Mouse (Mus musculus): ENCODE data around the gene Tom1l2. TPM values are rescaled to one million over a fixed set of nuclear protein-coding genes. Genes with fewer than 3 reads are reported as not detected.

Tom1l2 gene
- total RNA-seq, 2 experiments from 2014 or later: 170 to 175 TPM

GRCm38 (mm10) chr11:60351388-60351787 is 1.3 kb downstream of the Tom1l2 start:
- no peak for DNase-seq (ENCODE audit: extremely low spot score in 1 of 2, low spot score in 1 of 2)

GRCm38 (mm10) chr11:60346537-60346936 is 6.2 kb downstream of the Tom1l2 start:
- no peak for DNase-seq (ENCODE audit: extremely low spot score in 1 of 2, low spot score in 1 of 2)

- no peak for DNase-seq (ENCODE audit: extremely low spot score in 1 of 2, low spot score in 1 of 2)
These were observed 6.8 kb downstream of the Tom1l2 start for GRCm38 (mm10) chr11:60345868-60346267.

- no peak for DNase-seq (ENCODE audit: extremely low spot score in 1 of 2, low spot score in 1 of 2)
These were observed 13.3 kb downstream of the Tom1l2 start for GRCm38 (mm10) chr11:60339361-60339760.

- peak in 1 of 2 experiments; percentile 54 for DNase-seq (ENCODE audit: extremely low spot score in 1 of 2, low spot score in 1 of 2)
These were observed 14.4 kb downstream of the Tom1l2 start for GRCm38 (mm10) chr11:60338291-60338690.

GRCm38 (mm10) chr11:60335771-60336170 is 16.9 kb downstream of the Tom1l2 start:
- no peak for DNase-seq (ENCODE audit: extremely low spot score in 1 of 2, low spot score in 1 of 2)

- no peak for DNase-seq (ENCODE audit: extremely low spot score in 1 of 2, low spot score in 1 of 2)
These were observed 18.6 kb downstream of the Tom1l2 start for GRCm38 (mm10) chr11:60334124-60334523.

GRCm38 (mm10) chr11:60333461-60333860 is 19.2 kb downstream of the Tom1l2 start:
- DNase-seq (ENCODE audit: extremely low spot score in 1 of 2, low spot score in 1 of 2): no peak

- no peak for DNase-seq (ENCODE audit: extremely low spot score in 1 of 2, low spot score in 1 of 2)
These were observed 22.2 kb downstream of the Tom1l2 start for GRCm38 (mm10) chr11:60330551-60330950.

GRCm38 (mm10) chr11:60323731-60324130 is 29.0 kb downstream of the Tom1l2 start:
- DNase-seq (ENCODE audit: extremely low spot score in 1 of 2, low spot score in 1 of 2): no peak

GRCm38 (mm10) chr11:60321438-60321837 is 31.3 kb downstream of the Tom1l2 start:
- DNase-seq (ENCODE audit: extremely low spot score in 1 of 2, low spot score in 1 of 2): no peak

GRCm38 (mm10) chr11:60320426-60321037 is 32.2 kb downstream of the Tom1l2 start:
- no peak for DNase-seq (ENCODE audit: extremely low spot score in 1 of 2, low spot score in 1 of 2)

- no peak for DNase-seq (ENCODE audit: extremely low spot score in 1 of 2, low spot score in 1 of 2)
These were observed 33.2 kb downstream of the Tom1l2 start for GRCm38 (mm10) chr11:60319257-60320066.

- no peak for DNase-seq (ENCODE audit: extremely low spot score in 1 of 2, low spot score in 1 of 2)
These were observed 34.0 kb downstream of the Tom1l2 start for GRCm38 (mm10) chr11:60318716-60319115.

- no peak for DNase-seq (ENCODE audit: extremely low spot score in 1 of 2, low spot score in 1 of 2)
These were observed 35.2 kb downstream of the Tom1l2 start for GRCm38 (mm10) chr11:60317376-60318102.

GRCm38 (mm10) chr11:60316883-60317282 is 35.8 kb downstream of the Tom1l2 start:
- no peak for DNase-seq (ENCODE audit: extremely low spot score in 1 of 2, low spot score in 1 of 2)

- DNase-seq (ENCODE audit: extremely low spot score in 1 of 2, low spot score in 1 of 2): no peak
These were observed 36.5 kb downstream of the Tom1l2 start for GRCm38 (mm10) chr11:60316250-60316649.

GRCm38 (mm10) chr11:60311025-60311854 is 41.5 kb downstream of the Tom1l2 start:
- peak; percentile 67 to 74 for DNase-seq (ENCODE audit: extremely low spot score in 1 of 2, low spot score in 1 of 2)

GRCm38 (mm10) chr11:60309875-60310274 is 42.8 kb downstream of the Tom1l2 start:
- no peak for DNase-seq (ENCODE audit: extremely low spot score in 1 of 2, low spot score in 1 of 2)

GRCm38 (mm10) chr11:60308506-60309116 is 44.1 kb downstream of the Tom1l2 start:
- DNase-seq (ENCODE audit: extremely low spot score in 1 of 2, low spot score in 1 of 2): no peak

Measured in layer of hippocampus, postnatal 25 days (tissue).